Mouse (Mus musculus): ENCODE measurements around the gene Erc2.

Erc2 gene

DNA sequence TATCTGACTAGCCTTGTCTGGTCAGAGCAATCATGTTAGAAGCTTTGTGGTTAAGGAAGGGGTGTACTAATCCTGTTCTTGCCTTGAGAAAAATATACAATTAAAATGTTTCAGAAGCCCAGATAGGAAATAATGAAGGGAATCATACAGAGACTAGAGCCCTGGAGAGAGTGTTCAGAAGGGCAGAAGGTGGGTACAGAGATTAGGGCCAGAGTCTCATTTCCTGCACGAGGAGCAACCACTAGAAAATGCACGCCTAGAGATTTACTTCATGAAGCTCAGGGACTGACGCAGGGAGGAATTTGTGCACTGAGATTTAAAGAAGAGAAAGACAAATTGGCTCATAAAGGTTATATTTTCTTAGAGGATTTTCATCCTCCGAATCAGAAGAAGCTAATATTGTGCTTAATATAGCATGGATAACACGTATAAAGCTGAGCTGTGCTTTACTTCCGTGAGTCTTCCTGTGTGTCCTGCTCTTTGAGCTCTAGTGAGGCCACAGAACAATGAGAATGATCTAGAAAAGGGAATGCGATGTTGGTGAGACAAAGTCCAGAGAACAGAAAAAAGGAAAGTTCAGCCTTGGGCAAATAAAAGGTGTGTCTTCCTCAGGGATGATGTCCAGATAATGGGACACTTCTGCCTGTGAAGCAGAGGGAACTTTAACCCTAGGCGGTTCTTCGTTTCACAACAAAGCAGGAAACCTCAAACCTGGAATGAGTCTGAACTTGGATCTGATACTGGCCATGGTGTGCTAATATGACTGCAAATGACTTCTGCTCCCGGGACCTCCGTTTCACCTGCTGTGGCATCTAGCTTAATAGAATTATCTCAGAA, 45.0 kb downstream of the Erc2 start:
- no peak for DNase-seq (ENCODE audit: low read depth, low spot score)

DNA sequence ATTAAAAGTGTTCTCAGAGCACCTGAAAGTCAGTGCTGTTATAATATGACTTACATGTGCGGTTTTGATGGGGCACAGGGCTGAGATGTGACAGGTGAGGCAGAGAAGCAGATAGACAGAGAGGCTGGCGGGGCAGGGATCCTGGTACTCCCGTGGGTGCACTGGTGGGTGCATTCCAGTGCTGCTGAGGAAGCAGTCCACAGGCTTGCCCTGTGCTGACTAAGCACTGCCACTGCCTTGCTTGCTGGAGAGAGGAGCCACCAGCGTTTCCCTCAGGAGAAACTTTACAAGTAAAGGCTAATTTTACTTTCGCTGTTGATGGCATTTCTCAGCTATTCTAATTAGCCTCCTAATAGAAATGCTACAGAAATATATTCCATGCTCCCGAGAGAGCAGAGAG, 45.9 kb downstream of the Erc2 start:
- DNase-seq (ENCODE audit: low read depth, low spot score): no peak

DNA sequence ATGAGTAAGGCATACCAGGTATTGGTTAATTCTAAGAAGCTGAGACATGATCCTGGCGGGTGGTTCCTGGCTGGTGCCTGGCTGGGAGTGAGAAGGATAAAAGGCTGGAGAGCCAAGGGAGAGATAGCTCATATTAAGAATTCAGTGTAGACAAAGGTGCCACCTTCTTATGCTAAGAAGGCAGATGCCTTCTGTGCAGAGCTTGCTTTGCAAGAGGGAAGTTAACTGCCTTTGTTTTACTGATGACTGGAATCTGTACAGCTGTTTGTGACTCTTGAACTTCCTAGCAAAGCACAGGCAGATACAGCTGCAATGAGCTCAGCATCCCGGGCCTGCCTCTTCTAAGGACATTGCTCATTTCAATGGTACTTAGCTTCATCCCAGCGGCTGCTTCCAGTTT, 47.7 kb downstream of the Erc2 start:
- DNase-seq (ENCODE audit: low read depth, low spot score): no peak

DNA sequence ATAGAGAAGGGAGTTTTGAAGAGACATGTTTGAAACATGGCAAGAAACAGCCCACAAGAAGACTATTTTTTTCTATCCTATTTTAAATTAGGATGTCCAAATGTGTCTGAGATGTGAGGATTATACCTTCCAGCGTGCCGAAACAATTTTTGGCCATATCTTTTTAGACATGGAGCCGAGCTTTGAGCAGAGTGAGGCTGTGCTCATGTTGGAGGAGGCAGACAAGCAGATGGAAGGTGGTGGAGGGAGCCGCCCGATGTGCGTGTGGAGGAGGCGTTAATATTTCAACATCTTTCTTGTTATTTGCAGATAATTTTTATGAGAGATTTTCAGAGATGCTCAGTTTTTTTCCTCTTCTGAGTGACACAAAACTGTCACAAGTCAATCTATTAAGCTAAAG, 50.5 kb downstream of the Erc2 start:
- no peak for DNase-seq (ENCODE audit: low read depth, low spot score)

DNA sequence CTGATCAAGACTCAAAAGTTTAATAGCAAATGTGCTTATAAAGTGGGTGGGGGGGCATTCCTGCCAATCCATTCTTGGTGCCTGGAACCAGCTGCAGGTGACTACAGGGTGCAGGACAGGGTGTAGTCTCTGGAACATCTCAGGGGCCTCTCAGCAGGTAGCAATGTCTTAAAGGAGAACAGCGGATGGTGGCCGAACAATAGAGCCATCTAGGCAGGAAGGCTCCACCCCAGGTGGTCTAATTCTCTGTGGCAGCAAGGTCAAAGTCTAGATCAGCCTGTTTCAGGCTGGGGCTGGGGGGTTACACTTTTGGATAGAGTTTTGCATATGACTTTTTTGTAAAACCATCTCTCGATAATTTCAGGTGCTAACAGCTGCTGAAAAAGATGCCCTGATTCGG, 51.9 kb downstream of the Erc2 start:
- DNase-seq (ENCODE audit: low read depth, low spot score): no peak

DNA sequence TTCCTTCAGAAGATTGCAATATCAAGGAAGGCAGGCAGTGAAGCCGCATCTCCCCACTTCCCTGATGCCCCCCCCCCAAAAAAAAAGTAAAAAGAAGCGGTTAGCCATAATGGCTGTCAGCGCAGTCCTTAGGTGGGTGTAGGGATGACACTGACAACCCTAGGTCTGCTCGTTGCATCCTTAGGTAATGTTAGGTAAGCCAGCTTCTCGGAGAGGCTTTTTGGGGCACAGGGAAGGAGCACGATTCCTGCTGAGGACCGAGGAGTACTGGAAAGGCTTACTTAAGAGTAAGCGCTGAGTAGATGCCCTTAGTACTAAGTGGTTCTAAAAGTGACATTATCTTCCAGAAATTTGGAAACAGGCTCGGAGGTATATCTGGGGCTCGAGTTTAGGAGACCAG, 52.3 kb downstream of the Erc2 start:
- DNase-seq (ENCODE audit: low read depth, low spot score): no peak

DNA sequence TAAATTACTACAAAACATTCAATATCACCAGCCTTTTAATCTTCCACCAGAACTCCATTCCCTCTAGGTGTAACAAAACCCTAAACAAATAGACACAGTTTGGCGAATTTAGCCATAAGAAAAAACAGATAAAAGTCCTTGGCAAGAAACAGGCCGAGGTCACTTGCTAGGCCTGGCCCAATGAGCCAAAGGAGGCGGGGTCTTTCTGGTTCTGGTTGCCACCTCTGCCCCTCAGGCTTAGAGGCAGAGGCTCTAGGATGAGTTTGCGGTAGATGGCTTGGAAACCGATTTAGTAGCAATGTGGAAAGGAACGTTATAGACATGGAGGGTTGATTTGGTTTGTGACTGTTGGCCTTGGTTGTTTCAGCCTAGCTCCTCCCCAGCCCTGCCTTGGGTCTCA, 52.8 kb downstream of the Erc2 start:
- DNase-seq (ENCODE audit: low read depth, low spot score): no peak

DNA sequence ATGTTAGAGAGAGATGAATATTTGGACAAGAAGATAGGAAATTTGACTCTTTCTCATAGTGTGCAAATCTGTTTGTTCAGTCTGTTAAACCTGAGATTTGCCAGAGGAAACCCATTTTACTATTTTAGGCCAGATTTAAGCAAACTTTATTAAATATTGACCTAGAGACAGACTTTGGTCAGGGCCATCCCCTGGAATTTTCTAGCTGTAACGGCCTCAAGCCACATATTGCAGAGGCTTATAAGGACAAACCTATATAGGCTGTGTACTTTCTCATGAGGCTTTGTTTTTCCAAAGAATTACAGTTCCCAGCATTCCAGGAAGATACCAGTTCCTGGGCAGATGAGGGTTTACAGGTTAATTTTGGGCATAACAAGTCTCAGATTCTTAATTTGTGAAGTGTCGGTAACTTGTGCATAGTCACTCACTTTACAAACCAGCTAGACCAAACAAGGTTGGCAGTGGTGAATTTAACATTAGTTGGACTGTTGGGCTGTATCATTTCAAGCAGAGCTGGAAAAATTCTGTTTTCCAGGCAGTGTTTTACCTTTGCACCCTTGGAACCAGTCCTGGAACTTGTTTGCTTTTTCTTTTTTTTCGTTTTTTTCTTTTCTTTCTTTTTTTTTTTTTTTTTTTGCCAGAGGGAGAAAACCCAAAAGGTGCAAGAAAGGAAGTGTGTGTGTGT, 60.3 kb downstream of the Erc2 start:
- DNase-seq (ENCODE audit: low read depth, low spot score): no peak

DNA sequence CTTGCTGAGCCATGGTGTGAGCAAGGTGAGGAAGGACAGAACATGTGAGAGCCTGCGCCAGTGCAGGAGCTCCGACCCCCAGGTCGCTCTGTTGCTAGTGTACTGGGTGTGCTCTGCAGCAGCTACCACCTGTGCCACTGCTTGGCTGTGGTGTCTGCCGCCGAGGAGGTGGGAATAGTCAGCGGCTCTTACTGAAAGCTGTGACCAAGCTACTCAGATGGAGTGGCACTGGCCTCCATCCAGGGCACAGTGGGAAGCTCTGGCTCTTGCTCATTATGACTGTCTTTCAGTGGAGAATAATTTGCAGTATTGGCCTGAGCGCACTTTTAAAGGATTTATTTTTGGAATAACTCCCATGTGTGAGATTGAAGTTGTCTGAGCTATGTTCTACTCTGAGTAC, 73.6 kb downstream of the Erc2 start:
- no peak for DNase-seq (ENCODE audit: low read depth, low spot score)

DNA sequence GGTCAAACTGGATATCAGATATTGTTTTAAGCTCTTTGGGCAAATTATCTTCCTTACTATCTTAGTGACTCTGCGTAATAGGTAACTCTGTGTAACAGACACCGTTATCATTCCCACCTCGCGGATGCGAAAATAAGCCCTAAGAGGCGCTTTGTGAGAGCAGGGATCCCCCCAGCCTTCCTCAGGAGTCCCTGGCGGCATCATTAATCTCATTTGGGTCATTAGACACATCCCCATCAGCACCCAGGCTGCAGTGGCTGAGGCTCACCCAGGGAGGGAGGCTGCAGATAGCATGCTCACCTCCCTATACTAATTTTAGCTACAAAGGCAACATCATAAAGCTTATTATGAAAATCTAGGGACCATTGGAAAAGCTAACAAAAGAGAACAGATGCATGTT, 95.1 kb downstream of the Erc2 start:
- DNase-seq (ENCODE audit: low read depth, low spot score): no peak

DNA sequence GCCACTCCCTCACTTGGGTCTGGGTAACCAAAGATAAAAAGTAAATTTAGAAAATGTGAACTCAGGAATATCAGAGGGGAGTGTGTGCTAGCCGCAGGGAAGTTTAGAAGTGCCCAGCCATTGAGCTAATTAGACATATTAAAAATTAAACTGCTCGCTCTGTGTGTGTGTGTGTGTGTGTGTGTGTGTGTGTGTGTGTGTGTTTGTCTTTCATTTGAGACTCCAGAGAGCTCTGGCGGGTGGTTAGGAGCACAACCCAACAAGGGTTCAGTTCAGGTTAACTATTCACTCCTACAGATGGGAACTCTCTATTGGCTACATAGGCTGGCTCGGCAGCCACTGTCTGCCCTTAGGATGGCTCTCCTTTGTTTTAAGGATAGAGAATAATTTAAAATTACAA, 97.4 kb downstream of the Erc2 start:
- no peak for DNase-seq (ENCODE audit: low read depth, low spot score)

DNA sequence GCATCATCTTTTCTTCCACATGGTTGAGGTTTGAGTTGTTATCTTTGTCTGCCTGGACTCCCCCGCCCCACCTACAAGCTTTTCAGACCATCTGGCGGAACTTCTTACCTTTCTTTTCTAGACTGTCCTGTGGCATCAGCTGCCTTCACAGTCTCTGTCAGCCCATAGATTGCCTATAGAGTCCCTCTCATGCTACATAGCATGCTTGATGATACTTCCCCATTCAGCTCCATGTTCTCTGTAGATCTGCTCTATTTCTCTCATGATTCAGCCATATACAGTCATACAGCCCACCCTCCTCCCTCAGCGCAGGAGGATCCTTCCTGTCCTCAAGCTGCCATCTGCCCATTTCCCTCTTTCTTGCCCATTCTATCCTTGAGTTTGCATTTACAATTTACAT, 98.7 kb downstream of the Erc2 start:
- no peak for DNase-seq (ENCODE audit: low read depth, low spot score)

DNA sequence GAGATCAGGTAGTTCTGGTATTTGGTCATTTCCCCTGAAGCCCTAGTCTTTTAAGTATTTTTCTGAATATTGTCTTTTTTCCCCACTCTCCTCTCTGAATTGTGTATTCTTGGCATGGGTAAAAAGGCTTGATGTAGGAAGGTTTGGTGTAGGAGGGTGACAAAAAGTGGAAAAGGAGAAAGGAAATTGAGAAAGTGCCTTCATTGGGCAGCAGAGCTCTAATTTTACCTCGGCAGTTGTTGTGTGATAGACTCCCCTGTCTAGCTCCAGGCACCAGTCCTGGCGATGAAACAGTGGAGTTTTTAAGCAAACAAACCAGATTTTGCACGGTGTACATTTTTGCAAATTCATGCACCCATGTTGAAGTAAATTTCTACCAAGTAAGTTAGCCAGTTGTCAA, 99.5 kb downstream of the Erc2 start:
- no peak for DNase-seq (ENCODE audit: low read depth, low spot score)

DNA sequence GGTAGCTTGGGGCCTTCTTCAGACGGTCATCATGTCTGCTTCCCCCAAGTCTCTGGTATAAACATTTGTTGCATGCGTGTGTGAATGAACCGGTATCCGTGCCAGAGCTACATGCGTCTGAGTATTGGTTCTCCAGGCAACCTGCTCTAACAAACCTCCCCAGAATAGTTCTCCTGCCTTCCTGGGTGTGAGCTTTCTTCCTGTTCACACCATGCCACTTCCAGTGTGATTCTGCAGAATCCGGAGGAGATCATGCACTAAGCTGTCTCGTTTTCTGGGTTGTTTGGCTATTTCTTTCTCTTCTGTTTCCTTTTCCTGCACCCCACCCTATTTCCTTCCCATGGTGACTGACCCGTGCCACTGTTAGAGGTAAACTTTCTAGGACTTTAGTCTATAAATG, 105.3 kb downstream of the Erc2 start:
- no peak for DNase-seq (ENCODE audit: low read depth, low spot score)

DNA sequence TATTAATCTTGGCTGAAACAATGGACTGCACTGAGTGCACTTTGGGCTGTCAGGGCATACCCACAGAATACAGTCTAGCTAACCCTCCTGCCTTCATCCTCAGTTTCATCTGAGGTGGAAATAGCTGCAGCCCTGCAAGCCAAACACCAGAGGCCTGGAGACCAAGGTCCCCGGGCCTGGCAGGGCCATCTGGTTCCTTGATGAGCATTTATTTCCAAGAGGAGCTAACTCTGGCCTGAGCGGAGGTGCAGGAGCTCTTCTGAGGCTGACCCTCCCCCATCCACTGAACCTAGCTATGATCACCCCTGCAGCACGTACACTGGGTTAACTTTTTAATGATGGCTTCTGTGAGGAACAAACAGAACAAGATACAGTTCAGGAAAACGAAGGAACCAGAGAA, 108.9 kb downstream of the Erc2 start:
- no peak for DNase-seq (ENCODE audit: low read depth, low spot score)

DNA sequence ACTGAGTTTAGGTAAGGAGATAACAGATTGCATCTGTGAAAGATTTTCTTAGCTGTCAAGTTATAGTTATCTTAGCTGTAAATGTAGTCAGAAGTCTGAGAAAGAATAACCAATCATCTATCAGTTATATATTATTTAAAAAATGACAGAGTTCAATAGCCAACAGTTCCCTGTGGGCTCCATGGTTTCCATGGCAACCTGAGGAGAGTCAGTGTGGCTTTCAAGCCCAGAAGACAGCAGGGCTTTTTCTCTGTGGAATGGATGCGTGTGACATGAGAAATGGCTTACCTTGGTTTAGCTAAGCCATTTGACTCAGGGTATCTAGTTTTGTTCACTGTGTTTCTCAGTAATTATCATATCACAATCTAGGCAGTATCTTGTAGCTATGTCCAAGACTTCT, 117.2 kb downstream of the Erc2 start:
- DNase-seq (ENCODE audit: low read depth, low spot score): no peak

DNA sequence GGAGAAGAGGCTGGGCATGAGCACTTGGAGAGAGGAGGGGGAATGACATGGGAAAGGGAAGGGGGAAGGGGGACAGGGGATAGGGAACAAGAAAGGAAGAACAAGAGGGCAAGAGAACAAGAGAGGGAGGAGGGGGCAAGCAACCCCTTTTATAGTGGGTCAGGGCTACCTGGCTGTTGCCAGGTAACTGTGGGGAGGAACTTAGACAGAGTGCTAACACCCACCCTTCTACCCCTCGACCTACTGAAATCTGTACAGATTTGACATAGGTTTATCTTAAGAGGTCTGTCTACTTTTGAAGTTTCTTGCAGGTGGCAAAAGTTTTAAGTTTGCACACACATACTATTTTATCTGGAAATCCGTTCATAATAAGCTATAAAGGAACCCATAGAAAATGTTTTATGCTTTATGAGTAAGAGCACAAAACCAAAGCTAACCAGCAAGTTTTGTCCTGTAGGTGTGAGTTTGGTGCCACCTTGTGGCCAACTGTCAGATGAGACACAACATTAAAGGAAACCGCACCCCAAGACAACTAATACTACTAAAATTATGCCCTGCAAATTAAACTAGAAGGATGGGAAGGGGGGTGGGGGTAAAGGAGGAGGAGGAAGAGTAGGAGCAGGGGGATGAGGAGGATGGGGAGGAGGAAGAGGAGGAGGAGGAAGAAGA, 119.2 kb downstream of the Erc2 start:
- DNase-seq (ENCODE audit: low read depth, low spot score): peak; percentile 77

DNA sequence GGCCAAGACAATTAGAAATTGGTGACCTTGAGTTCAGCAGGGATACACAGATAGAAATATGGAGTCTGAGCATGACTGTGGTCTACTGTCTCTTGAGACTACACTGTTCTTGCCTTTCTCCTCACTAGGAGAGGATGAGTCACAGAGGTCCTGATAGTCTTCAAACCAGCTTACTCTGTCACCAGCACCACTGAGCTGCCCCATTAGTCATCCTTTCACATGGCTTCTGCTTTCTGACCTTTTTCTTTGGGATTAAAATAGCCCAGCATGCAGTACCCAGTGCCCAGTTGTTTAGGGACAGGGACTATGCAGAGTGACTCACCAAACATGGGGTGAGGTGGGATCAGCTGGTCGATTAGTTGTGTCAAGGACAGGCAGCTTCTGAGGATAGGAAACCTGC, 132.1 kb downstream of the Erc2 start:
- DNase-seq (ENCODE audit: low read depth, low spot score): no peak

DNA sequence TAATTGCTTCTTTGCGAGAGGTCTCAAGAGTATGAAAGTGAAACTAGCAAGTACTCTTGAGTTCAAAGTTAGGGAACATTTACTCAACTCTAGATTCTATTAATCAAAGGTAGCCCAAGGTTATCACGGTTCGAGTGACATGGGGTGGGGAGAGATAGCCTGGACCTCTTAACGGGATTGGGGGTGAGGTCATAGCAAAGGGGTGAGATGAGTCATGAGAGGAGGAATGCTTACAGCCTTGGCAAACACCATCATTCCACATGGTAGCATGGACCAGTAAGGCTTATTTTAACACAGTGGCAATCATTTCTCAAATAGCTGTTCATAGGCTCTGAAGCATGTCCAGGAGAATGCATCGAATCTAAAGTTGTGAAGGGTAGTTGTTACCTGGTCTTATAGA, 134.7 kb downstream of the Erc2 start:
- DNase-seq (ENCODE audit: low read depth, low spot score): no peak

DNA sequence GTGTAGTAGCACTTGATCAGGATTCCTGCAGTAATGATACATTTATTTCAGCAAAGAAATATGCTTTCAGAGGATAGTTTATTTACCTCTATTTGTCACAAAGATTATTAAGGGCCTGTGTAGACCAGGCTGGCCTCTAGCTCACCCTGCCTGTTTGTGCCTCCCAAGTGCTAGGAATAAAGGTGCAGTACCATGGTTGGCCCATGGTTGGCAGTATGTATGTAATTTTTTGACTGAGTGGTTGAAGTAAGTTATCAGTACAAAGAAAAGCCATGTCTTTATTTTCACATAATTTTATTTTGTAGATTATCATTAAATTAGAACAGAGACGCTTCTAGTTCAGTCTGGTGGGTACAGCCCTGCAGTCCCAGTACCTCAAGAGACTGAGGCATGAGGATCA, 136.0 kb downstream of the Erc2 start:
- DNase-seq (ENCODE audit: low read depth, low spot score): no peak

DNA sequence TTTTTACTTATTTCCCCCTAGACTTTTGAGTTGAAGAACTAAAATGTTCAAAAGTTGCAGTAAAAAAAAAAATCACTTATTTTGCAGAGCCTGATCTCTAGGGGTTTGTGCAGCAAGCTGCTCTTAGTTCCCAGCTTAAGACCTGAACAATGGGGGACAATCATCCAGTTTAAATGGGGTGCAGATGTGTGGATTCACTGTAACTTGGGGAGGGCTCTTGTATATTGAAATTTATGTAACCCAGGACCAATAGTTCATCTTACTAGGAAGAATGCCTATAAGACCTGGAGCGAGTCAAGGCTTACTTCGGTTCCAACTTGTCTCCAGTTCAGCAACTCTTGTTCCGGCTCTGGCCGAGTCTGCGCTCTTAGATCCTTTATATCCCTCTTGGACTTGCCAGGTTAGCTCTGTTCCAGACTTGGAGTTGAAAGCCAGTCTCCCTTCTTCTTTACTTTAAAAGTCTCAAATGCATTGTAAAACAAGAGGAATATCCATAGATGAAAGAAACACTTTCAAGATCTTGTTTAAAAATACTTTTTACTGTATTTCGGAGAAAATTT, 136.9 kb downstream of the Erc2 start:
- no peak for DNase-seq (ENCODE audit: low read depth, low spot score)

DNA sequence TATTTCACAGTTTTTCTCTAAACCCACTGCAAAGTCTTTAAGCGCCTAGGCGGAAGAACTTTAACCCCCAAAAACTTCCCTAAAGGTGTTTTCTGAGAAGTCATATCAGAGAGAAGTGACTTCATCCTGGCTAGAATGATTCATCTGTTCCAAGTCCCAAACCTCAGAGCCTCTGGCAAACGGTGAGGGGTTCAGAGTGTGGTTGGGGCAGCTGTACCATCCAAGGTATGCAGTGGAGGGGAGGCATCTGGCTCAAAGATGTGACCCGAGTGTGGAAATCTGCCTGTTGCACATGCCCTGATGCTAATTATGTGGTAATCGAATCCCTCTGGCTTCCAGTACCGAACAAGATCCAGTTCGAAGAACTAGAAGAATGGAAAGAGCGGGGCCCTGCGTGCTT, 137.8 kb downstream of the Erc2 start:
- DNase-seq (ENCODE audit: low read depth, low spot score): no peak

DNA sequence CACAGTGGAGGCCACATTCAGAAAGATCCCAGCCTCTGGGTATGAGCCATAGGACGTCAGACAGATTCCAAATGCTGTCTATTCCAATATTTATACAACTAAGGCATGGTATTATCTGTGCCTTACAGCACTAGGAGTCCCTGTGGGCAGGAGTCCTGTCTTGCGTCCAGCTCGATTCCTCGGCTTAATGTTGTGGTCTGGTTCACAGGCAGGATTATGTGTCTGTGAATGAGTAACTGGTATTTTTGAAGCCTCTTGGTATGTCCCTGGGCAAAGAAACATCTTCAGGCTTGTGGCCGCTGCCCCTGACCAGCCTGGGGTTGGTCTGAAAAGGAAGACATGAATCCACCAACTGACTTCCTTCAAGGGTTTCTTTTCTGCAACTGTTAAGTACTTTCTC, 153.1 kb downstream of the Erc2 start:
- no peak for DNase-seq (ENCODE audit: low read depth, low spot score)
